Mouse (Mus musculus) cerebellum, adult (tissue): ENCODE data around the gene Cacna1d.
A peak's percentile ranks its signal among the peaks of the same experiment; 100 is the strongest.

Experiments
- ATAC-seq: cut with Nextera tagmentation; 2 replicates; pipeline ENCODE4 v1.9.2; 2017; ENCODE audit warnings: mild to moderate bottlenecking, moderate library complexity, mixed read lengths; ENCODE audit not compliant: insufficient number of reproducible peaks, low FRiP score, low TSS enrichment

Cacna1d gene

GRCm38 (mm10) chr14:30284446-30284845 lies 206.8 kb downstream of the Cacna1d start:
- no peak for ATAC-seq

- ATAC-seq = peak; percentile 45; the same call in 1 of the 2 replicates
These were observed 207.2 kb downstream of the Cacna1d start for GRCm38 (mm10) chr14:30284022-30284421.

GRCm38 (mm10) chr14:30275572-30275971 lies 215.7 kb downstream of the Cacna1d start:
- no peak for ATAC-seq

GRCm38 (mm10) chr14:30272976-30273375 lies 218.3 kb downstream of the Cacna1d start:
- ATAC-seq = no peak

- no peak for ATAC-seq
These were observed 218.7 kb downstream of the Cacna1d start for GRCm38 (mm10) chr14:30272523-30272922.

- no peak for ATAC-seq
These were observed 219.4 kb downstream of the Cacna1d start for GRCm38 (mm10) chr14:30271856-30272255.

GRCm38 (mm10) chr14:30270350-30270749 lies 220.9 kb downstream of the Cacna1d start:
- ATAC-seq = no peak

- ATAC-seq = no peak
These were observed 225.5 kb downstream of the Cacna1d start for GRCm38 (mm10) chr14:30265728-30266127.

GRCm38 (mm10) chr14:30261561-30262251 lies 229.5 kb downstream of the Cacna1d start:
- no peak for ATAC-seq

- ATAC-seq = no peak
These were observed 233.6 kb downstream of the Cacna1d start for GRCm38 (mm10) chr14:30257626-30258025.

- ATAC-seq = no peak
These were observed 234.8 kb downstream of the Cacna1d start for GRCm38 (mm10) chr14:30256486-30256885.

- ATAC-seq = no peak
These were observed 235.4 kb downstream of the Cacna1d start for GRCm38 (mm10) chr14:30255701-30256400.

- no peak for ATAC-seq
These were observed 236.5 kb downstream of the Cacna1d start for GRCm38 (mm10) chr14:30254776-30255175.

- ATAC-seq = no peak
These were observed 238.4 kb downstream of the Cacna1d start for GRCm38 (mm10) chr14:30252824-30253223.

GRCm38 (mm10) chr14:30251351-30251750 lies 239.9 kb downstream of the Cacna1d start:
- ATAC-seq = no peak

- ATAC-seq = no peak
These were observed 241.7 kb downstream of the Cacna1d start for GRCm38 (mm10) chr14:30249591-30249990.

- no peak for ATAC-seq
These were observed 242.4 kb downstream of the Cacna1d start for GRCm38 (mm10) chr14:30248811-30249210.

- ATAC-seq = no peak
These were observed 243.1 kb downstream of the Cacna1d start for GRCm38 (mm10) chr14:30248121-30248520.

- ATAC-seq = no peak
These were observed 243.6 kb downstream of the Cacna1d start for GRCm38 (mm10) chr14:30247606-30248005.

- ATAC-seq = no peak
These were observed 246.5 kb downstream of the Cacna1d start for GRCm38 (mm10) chr14:30244776-30245175.

- ATAC-seq = no peak
These were observed 248.4 kb downstream of the Cacna1d start for GRCm38 (mm10) chr14:30242818-30243205.
